Mouse (Mus musculus): Measurements from ENCODE around the gene Sucla2.

- TF ChIP-seq CTCF (IDR thresholded peaks at IDR 0.05; ENCODE audit: low read depth, low read length) (no peak), TAL1 (conservative IDR thresholded peaks at IDR 0.05; ENCODE audit: low read depth, low read length) (no peak), GATA1 (IDR thresholded peaks at IDR 0.05; ENCODE audit: borderline replicate concordance, low read length) (no peak)
Observed at GRCm38 (mm10) chr14:73553122-73553696, 28.1 kb downstream of the Sucla2 start.
